Mouse (Mus musculus): ENCODE results near the gene Slc39a11. TPM values are rescaled to one million over a fixed set of nuclear protein-coding genes. Genes with fewer than 3 reads are reported as not detected.

Slc39a11 gene
- total and polyA plus RNA-seq, 3 experiments, result 43.2 to 54.4 (median 51.0) TPM

GRCm38 (mm10) chr11:113355932-113356331, 293.9 kb downstream of the Slc39a11 start:
- no peak overlapping the region for H3K4me3 ChIP-seq (replicated peaks in 1 of 3; ENCODE audit: low read depth in 2 of 3, low read length in 2 of 3, poor library complexity in 1 of 3)

GRCm38 (mm10) chr11:113352085-113352815, 297.6 kb downstream of the Slc39a11 start:
- no peaks in the 10 kb centered on the region for H3K79me2 ChIP-seq (replicated peaks; ENCODE audit: control insufficient read depth, extremely low read depth, insufficient read depth, poor library complexity, severe bottlenecking)
- peaks cover 0 to 64% of the 10 kb centered on the region in 2 experiments for H3K36me3 ChIP-seq (replicated peaks in 1 of 2; ENCODE audit: control insufficient read depth in 1 of 2, insufficient read depth in 1 of 2, low read length in 1 of 2)
- peaks cover 18% of the 10 kb centered on the region for H3K9me3 ChIP-seq (replicated peaks; ENCODE audit: low read length)
- no peak for TF ChIP-seq CHD2 (IDR thresholded peaks at IDR 0.05; ENCODE audit: low read length)
- TF ChIP-seq CHD1 (IDR thresholded peaks at IDR 0.05; ENCODE audit: low read depth, low read length), result no peak
- no peak for TF ChIP-seq ETS1 (conservative IDR thresholded peaks at IDR 0.05; ENCODE audit: low read depth, low read length)
- no peak for TF ChIP-seq HCFC1 (IDR thresholded peaks at IDR 0.05; ENCODE audit: low read depth, low read length)
- no peak for TF ChIP-seq MEF2A (IDR thresholded peaks at IDR 0.05; ENCODE audit: borderline replicate concordance, low read depth, low read length)
- TF ChIP-seq POLR2AphosphoS2 (IDR thresholded peaks at IDR 0.05; ENCODE audit: low read depth, low read length), result no peak
- no peak for TF ChIP-seq BHLHE40 (IDR thresholded peaks at IDR 0.05; ENCODE audit: low read depth, low read length)
- no peaks in the 10 kb centered on the region for H3K27me3 ChIP-seq (replicated peaks)
- no peak overlapping the region for H3K4me3 ChIP-seq (replicated peaks in 1 of 3; ENCODE audit: low read depth in 2 of 3, low read length in 2 of 3, poor library complexity in 1 of 3)
- dilution Hi-C loops (cut with MboI; ENCODE audit: extremely low pct_ligation_motif_present, extremely low pct_unique_long_range_greater_than_20kb, low sequenced_read_pairs), result no loop called here
- no peak overlapping the region for H3K4me2 ChIP-seq (ENCODE audit: insufficient read depth, low read depth, poor library complexity, severe bottlenecking)
- DNase-seq (ENCODE audit: extremely low read depth), result peak; percentile 22
- no peak overlapping the region for H3K27ac ChIP-seq (ENCODE audit: insufficient read depth, low read depth)
- peaks cover 0 to 38% of the 10 kb centered on the region in 2 experiments; a peak in 2 of 4 replicates for H3K4me1 ChIP-seq (ENCODE audit: control insufficient read depth in 1 of 2, insufficient read depth in 2 of 2)
- in situ Hi-C loops (cut with MboI; ENCODE audit: low pct_ligation_motif_present, low pct_unique_long_range_greater_than_20kb, low sequenced_read_pairs), result no loop called here
- no peak overlapping the region for H3K9ac ChIP-seq (ENCODE audit: insufficient read depth, low read depth)

More at GRCm38 (mm10) chr11:113355932-113356331, 293.9 kb downstream of the Slc39a11 start:
- H3K36me3 ChIP-seq (replicated peaks in 1 of 2; ENCODE audit: control insufficient read depth in 1 of 2, insufficient read depth in 1 of 2, low read length in 1 of 2), result peaks cover 2 to 65% of the 10 kb centered on the region in 2 experiments
- H3K27me3 ChIP-seq (replicated peaks), result no peaks in the 10 kb centered on the region
- no peak overlapping the region for H3K27ac ChIP-seq (ENCODE audit: insufficient read depth, low read depth)
- in situ Hi-C loops (cut with MboI; ENCODE audit: low pct_ligation_motif_present, low pct_unique_long_range_greater_than_20kb, low sequenced_read_pairs), result no loop called here
- peaks cover 14% of the 10 kb centered on the region for H3K9me3 ChIP-seq (replicated peaks; ENCODE audit: low read length)
- dilution Hi-C loops (cut with MboI; ENCODE audit: extremely low pct_ligation_motif_present, extremely low pct_unique_long_range_greater_than_20kb, low sequenced_read_pairs), result no loop called here
- H3K4me2 ChIP-seq (ENCODE audit: insufficient read depth, low read depth, poor library complexity, severe bottlenecking), result no peak overlapping the region
- DNase-seq (ENCODE audit: extremely low read depth), result peak; percentile 41
- TF ChIP-seq MXI1 (IDR thresholded peaks at IDR 0.05; ENCODE audit: low read depth, low read length), result no peak
- no peak for TF ChIP-seq MYC (IDR thresholded peaks at IDR 0.05; ENCODE audit: low read depth, low read length)
- TF ChIP-seq IRF4 (IDR thresholded peaks at IDR 0.05; ENCODE audit: low read depth, low read length), result no peak
- no peak for TF ChIP-seq USF2 (conservative IDR thresholded peaks at IDR 0.05; ENCODE audit: low read depth, low read length)
- no peak for TF ChIP-seq MAX (IDR thresholded peaks at IDR 0.05; ENCODE audit: low read length)
- no peak for TF ChIP-seq ZKSCAN1 (IDR thresholded peaks at IDR 0.05; ENCODE audit: borderline replicate concordance, low read depth, low read length)
- no peak for TF ChIP-seq JUND (conservative IDR thresholded peaks at IDR 0.05; ENCODE audit: low read depth, low read length)
- no peak for TF ChIP-seq UBTF (IDR thresholded peaks at IDR 0.05; ENCODE audit: low read depth, low read length)
- no peak for TF ChIP-seq POLR2AphosphoS2 (IDR thresholded peaks at IDR 0.05; ENCODE audit: low read depth, low read length)
- no peak for TF ChIP-seq MAZ (IDR thresholded peaks at IDR 0.05; ENCODE audit: low read depth, low read length)
- no peak for TF ChIP-seq TCF12 (IDR thresholded peaks at IDR 0.05; ENCODE audit: low read depth, low read length)
- no peak for TF ChIP-seq CTCF (conservative IDR thresholded peaks at IDR 0.05 in 1 of 2, IDR thresholded peaks at IDR 0.05 in 1 of 2; ENCODE audit: low read depth in 2 of 2, low read length in 2 of 2)
- TF ChIP-seq HCFC1 (IDR thresholded peaks at IDR 0.05; ENCODE audit: low read depth, low read length), result no peak
- peaks cover 0 to 38% of the 10 kb centered on the region in 2 experiments; a peak in 2 of 4 replicates for H3K4me1 ChIP-seq (ENCODE audit: control insufficient read depth in 1 of 2, insufficient read depth in 2 of 2)
- H3K9ac ChIP-seq (ENCODE audit: insufficient read depth, low read depth), result no peak overlapping the region
- no peaks in the 10 kb centered on the region for H3K79me2 ChIP-seq (replicated peaks; ENCODE audit: control insufficient read depth, extremely low read depth, insufficient read depth, poor library complexity, severe bottlenecking)

Data from CH12.LX (cell line).